Mouse (Mus musculus) naive thymus-derived CD4-positive, alpha-beta T cell, adult 5 months (primary cell): ENCODE results near the gene Ttc4. TPM values are rescaled to one million over a fixed set of nuclear protein-coding genes. Genes with fewer than 3 reads are reported as not detected.

ENCODE experiments used
- polyA plus RNA-seq: library from polyadenylated mRNA; unstranded; fragments of 100-300 nt; shearing (Covaris generic); gene quantifications from one replicate; pipeline ENCODE4 v1.2.1, GENCODE M21; 2017

The Ttc4 gene
- polyA plus RNA-seq, result 48.9 TPM

GRCm38 (mm10) chr4:106678442-106679118 is at the start of gene Ttc4:
Gene Ttc4 (minus strand): TSS chr4:106678944.

DNA sequence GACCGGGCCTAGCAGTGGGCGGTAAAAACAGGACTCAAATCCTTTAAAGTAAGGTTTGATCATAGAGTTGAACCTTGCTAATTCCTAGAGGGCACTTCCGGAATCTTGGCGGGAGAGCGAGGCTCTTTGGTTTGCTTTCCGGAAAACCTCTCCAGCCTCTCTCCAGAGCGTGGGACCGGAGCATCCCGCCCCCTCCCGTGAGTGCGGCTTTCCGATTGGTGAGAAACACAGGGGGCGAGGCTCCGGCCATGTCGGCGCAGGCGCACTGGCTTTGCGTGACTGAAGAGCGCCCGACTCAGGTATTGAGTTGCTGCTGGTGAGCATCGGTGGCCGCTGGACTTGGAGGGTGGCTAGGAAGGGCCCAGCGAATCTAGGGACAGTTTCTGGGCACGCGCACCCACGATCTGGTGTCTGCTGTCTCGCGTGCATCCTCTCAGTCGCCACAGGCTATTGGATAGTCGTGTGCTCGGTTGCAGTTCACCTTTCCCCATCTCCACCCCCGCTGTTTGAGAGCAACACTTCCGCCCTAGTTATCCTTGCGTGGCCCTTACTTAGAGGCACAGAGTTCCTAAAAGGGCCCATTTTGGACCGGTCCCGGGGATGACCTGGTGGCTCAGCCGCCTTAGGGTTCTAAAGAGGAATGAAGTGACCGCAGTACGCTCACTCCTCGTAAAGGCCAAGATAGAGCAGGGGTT is 27.8 kb downstream of the Ttc4 start, which contains the start of gene Pars2:
Pars2 (plus strand) TSS at position 237 of the 695 bp plus-strand sequence.

GRCm38 (mm10) chr4:106622030-106622493 is 56.7 kb downstream of the Ttc4 start, which contains the start of gene Ttc22:
Gene Ttc22 (plus strand): TSS chr4:106622432.

GRCm38 (mm10) chr4:106617056-106617455 is 61.7 kb downstream of the Ttc4 start, which contains the start of gene Lexm:
Gene Lexm (minus strand): TSS chr4:106617241.

Other genes with a start within 250 kb of the Ttc4 start
- gene Pcsk9, start 214.6 kb downstream of the Ttc4 start, polyA plus RNA-seq, result 0.10 TPM
- not detected for gene Bsnd, start 186.7 kb downstream of the Ttc4 start, polyA plus RNA-seq
- gene Dhcr24, start 117.9 kb downstream of the Ttc4 start, polyA plus RNA-seq, result 2.2 TPM
- gene Lexm, start 61.7 kb downstream of the Ttc4 start, polyA plus RNA-seq, result not detected
- gene Ttc22, start 56.5 kb downstream of the Ttc4 start, polyA plus RNA-seq, result not detected
- 4.9 TPM for gene Pars2, start 27.9 kb downstream of the Ttc4 start, polyA plus RNA-seq
- gene Mroh7, start 52.0 kb upstream of the Ttc4 start, polyA plus RNA-seq, result not detected
- gene Fam151a, start 54.9 kb upstream of the Ttc4 start, polyA plus RNA-seq, result not detected
- gene Acot11, start 126.1 kb upstream of the Ttc4 start, polyA plus RNA-seq, result 5.1 TPM
- 84.1 TPM for gene Ssbp3, start 231.8 kb upstream of the Ttc4 start, polyA plus RNA-seq